Mouse (Mus musculus) MEL (cell line): ENCODE measurements around the gene Ola1.

Experiments used
- CHD2 ChIP-seq: IDR thresholded peaks from 2 replicates; pipeline ENCODE4 v1.6.1; 2011; ENCODE audit warnings: low read length, improper control_type of control experiment
- CTCF ChIP-seq, 3 experiments: IDR thresholded peaks in 2 of 3; conservative IDR thresholded peaks in 1 of 3; 2 replicates each; pipeline ENCODE4 v1.5.1; 2011 to 2012; ENCODE audit warnings: low read length in 3 of 3, low read depth in 2 of 3, mild to moderate bottlenecking in 2 of 3, improper control_type of control experiment in 1 of 3, inconsistent platforms in 1 of 3, mixed read lengths in 1 of 3, moderate library complexity in 1 of 3; ENCODE audit not compliant: control insufficient read depth in 1 of 3, insufficient read depth in 1 of 3, poor library complexity in 1 of 3, severe bottlenecking in 1 of 3
- EP300 ChIP-seq, 2 experiments: IDR thresholded peaks; 2 replicates each; pipeline ENCODE4 v1.6.1; 2011; ENCODE audit warnings: improper control_type of control experiment in 2 of 2, low read length in 2 of 2, low read depth in 1 of 2, mild to moderate bottlenecking in 1 of 2
- POLR2A ChIP-seq, 2 experiments: IDR thresholded peaks; 2 replicates each; pipeline ENCODE4 v1.6.1; 2011 to 2012; ENCODE audit warnings: low read length in 2 of 2, mild to moderate bottlenecking in 2 of 2, control low read depth in 1 of 2, improper control_type of control experiment in 1 of 2, low read depth in 1 of 2, moderate library complexity in 1 of 2; ENCODE audit not compliant: control insufficient read depth in 1 of 2, insufficient read depth in 1 of 2, poor library complexity in 1 of 2
- RAD21 ChIP-seq: IDR thresholded peaks from 2 replicates; pipeline ENCODE4 v1.6.1; 2011; ENCODE audit warnings: mild to moderate bottlenecking, low read depth, low read length, improper control_type of control experiment
- RCOR1 ChIP-seq: IDR thresholded peaks from 2 replicates; pipeline ENCODE4 v1.6.1; 2012; ENCODE audit warnings: low read depth, mild to moderate bottlenecking, inconsistent platforms, low read length, improper control_type of control experiment
- TAL1 ChIP-seq: IDR thresholded peaks from 2 replicates; pipeline ENCODE4 v1.6.1; 2012; ENCODE audit warnings: mild to moderate bottlenecking, inconsistent platforms, low read length, moderate library complexity, mixed read lengths

GRCm38 (mm10) chr2:73069223-73069825, 149.4 kb downstream of the Ola1 start:
- TF ChIP-seq RCOR1, result no peak
- TF ChIP-seq RAD21, result no peak
- no peak for TF ChIP-seq TAL1
- TF ChIP-seq POLR2A (IDR thresholded peaks at IDR 0.05; ENCODE audit: control insufficient read depth in 1 of 2, insufficient read depth in 1 of 2, low read depth in 1 of 2, low read length in 2 of 2, poor library complexity in 1 of 2), result no peak
- no peak for TF ChIP-seq CTCF (IDR thresholded peaks at IDR 0.05 in 2 of 3, conservative IDR thresholded peaks at IDR 0.05 in 1 of 3; ENCODE audit: control insufficient read depth in 1 of 3, insufficient read depth in 1 of 3, low read depth in 2 of 3, low read length in 3 of 3, poor library complexity in 1 of 3, severe bottlenecking in 1 of 3)
- TF ChIP-seq CHD2, result no peak
- TF ChIP-seq EP300 (IDR thresholded peaks at IDR 0.05; ENCODE audit: low read depth in 1 of 2, low read length in 2 of 2), result no peak
